Mouse (Mus musculus): ENCODE measurements around the gene Zfp973. TPM values are rescaled to one million over a fixed set of nuclear protein-coding genes. Genes with fewer than 3 reads are reported as not detected.
"Not testable (repeated sequence)": the region's sequence is repeated elsewhere in the genome, so short reads cannot be mapped to it uniquely, and the experiment has no call there.

Zfp973 gene
- 8.8 and 9.6 TPM in 2 replicates for polyA plus RNA-seq (2016; fragmentation: Nextera tagmentation; extraction: Ambion mirVana)

DNA sequence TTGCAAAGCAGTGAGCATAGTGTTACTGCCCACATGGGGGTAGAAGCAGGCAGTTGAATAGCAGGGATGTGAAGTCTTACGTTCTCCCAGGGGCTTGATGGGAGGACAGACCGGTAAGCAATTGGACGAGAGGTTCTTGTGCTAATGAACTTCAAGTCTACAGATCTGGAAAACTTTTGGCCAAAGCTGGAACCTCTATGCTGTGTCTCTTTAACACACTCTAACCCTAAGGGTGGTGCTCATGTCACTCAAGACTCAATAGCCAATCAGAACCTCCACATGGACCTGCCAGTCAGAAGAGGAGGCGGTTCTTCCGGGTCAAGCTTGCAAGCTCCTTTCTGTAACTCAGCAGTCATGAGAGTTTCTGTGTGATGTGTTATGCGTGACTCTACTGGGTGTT lies at the start of gene Zfp973:
Gene Zfp973, plus strand, starts transcription at position 301 of the 400 bp plus-strand sequence.
- no CpG with 5 or more reads among the region's 6 CpGs for WGBS
- not testable (repeated sequence) for H3K4me1 ChIP-seq; ATAC-seq (ENCODE audit: insufficient number of reproducible peaks, insufficient read depth, low FRiP score, low TSS enrichment); H3K4me3 ChIP-seq; H3K27ac ChIP-seq; H3K9ac ChIP-seq; H3K4me2 ChIP-seq (replicated peaks); H3K36me3 ChIP-seq; H3K27me3 ChIP-seq; H3K9me3 ChIP-seq

DNA sequence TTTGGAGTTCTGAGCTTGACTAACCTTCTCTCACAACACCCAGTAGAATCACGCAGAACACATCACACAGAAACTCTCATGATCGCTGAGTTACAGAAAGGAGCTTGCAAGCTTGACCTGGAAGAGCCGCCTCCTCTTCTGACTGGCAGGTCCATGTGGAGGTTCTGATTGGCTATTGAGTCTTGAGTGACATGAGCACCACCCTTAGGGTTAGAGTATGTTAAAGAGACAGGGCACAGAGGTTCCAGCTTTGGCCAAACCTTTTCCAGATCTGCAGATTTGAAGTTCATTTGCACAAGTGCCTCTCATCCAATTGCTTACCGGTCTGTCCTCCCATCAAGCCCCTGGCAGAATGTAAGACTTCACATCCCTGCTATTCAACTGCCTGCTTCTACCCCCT lies 34.1 kb upstream of the Zfp973 start, which contains the start of gene Gm14308:
Gene Gm14308, minus strand, starts transcription at position 101 of the 400 bp plus-strand sequence.
- ATAC-seq (ENCODE audit: insufficient number of reproducible peaks, insufficient read depth, low FRiP score, low TSS enrichment); H3K9ac ChIP-seq; H3K9me3 ChIP-seq; H3K27me3 ChIP-seq; H3K4me2 ChIP-seq (replicated peaks); H3K4me1 ChIP-seq; H3K27ac ChIP-seq; H3K36me3 ChIP-seq; H3K4me3 ChIP-seq: not testable (repeated sequence)
- WGBS = no CpG with 5 or more reads among the region's 4 CpGs

DNA sequence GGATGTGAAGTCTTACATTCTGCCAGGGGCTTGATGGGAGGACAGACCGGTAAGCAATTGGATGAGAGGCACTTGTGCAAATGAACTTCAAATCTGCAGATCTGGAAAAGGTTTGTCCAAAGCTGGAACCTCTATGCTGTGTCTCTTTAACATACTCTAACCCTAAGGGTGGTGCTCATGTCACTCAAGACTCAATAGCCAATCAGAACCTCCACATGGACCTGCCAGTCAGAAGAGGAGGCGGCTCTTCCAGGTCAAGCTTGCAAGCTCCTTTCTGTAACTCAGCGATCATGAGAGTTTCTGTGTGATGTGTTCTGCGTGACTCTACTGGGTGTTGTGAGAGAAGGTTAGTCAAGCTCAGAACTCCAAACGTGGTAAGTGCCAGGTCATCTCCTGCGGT lies 37.7 kb downstream of the Zfp973 start, which contains the start of gene Gm14305:
Gene Gm14305, plus strand, starts transcription at position 278 of the 400 bp plus-strand sequence.
- Histone ChIP-seq H3K27ac (0 out of 2 replicates have a peak within 1 kb of the TSS, but pooled peaks have one; percentile 17), H3K4me2 (replicated peaks) (peak within 1 kb of the TSS; percentile 31), H3K9ac (peak within 1 kb of the TSS; percentile 30; the same call in 1 of the 2 replicates), H3K4me3 (peak within 1 kb of the TSS; percentile 45)
- H3K36me3 ChIP-seq; H3K4me1 ChIP-seq; H3K27me3 ChIP-seq; ATAC-seq (ENCODE audit: insufficient number of reproducible peaks, insufficient read depth, low FRiP score, low TSS enrichment); H3K9me3 ChIP-seq: not testable (repeated sequence)
- WGBS = 0% methylated on average over 1 of the region's 6 CpGs

Other genes with a start within 250 kb of the Zfp973 start
- 14.6 and 14.9 TPM in 2 replicates for gene Gm14435, start 246.9 kb upstream of the Zfp973 start, polyA plus RNA-seq (2016; fragmentation: Nextera tagmentation; extraction: Ambion mirVana)
- gene Gm14434, start 183.7 kb upstream of the Zfp973 start, polyA plus RNA-seq (2016; fragmentation: Nextera tagmentation; extraction: Ambion mirVana) = 2.1 and 2.5 TPM in 2 replicates
- gene Zfp967, start 149.5 kb upstream of the Zfp973 start, polyA plus RNA-seq (2016; fragmentation: Nextera tagmentation; extraction: Ambion mirVana) = not detected in 2 replicates
- 21.7 and 27.9 TPM in 2 replicates for gene Gm14308, start 34.2 kb upstream of the Zfp973 start, polyA plus RNA-seq (2016; fragmentation: Nextera tagmentation; extraction: Ambion mirVana)
- gene Gm14305, start 37.8 kb downstream of the Zfp973 start, polyA plus RNA-seq (2016; fragmentation: Nextera tagmentation; extraction: Ambion mirVana) = 36.9 and 37.7 TPM in 2 replicates
- gene Gm14295, start 128.1 kb downstream of the Zfp973 start, polyA plus RNA-seq (2016; fragmentation: Nextera tagmentation; extraction: Ambion mirVana) = 14.2 and 16.5 TPM in 2 replicates
- not detected in 2 replicates for gene Gm14408, start 160.6 kb downstream of the Zfp973 start, polyA plus RNA-seq (2016; fragmentation: Nextera tagmentation; extraction: Ambion mirVana)

All from embryonic facial prominence, embryonic 12.5 days (tissue).